Mouse (Mus musculus) Muller cell, postnatal 12 days (primary cell): ENCODE data around the gene Ksr1.

ENCODE experiments used
- DNase-seq: peaks from one replicate; pipeline ENCODE4 v3.0.0-alpha.2; 2015; ENCODE audit errors: inconsistent ontology term

The Ksr1 gene

GRCm38 (mm10) chr11:78982513-78983291 lies 163.5 kb downstream of the Ksr1 start:
- no peak for DNase-seq

DNA sequence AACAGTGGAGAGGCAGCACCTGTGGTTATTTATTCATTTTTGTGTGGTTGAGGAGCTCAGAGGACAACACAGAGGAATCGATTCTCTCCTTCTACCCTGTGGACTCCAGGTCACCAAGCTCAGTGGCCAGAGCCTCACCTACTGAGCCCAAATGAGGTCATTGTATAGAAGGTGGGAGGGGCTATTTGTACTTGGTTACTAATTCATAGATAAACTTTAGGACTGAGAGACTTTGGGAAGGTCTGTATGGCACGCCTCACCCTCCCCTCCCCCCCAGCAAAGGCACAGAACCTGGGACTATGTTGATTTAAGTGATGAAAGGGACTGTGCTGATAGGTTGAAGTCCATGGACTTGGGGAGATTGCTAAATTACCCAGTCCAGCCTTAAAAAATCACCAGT lies 164.2 kb downstream of the Ksr1 start:
- no peak for DNase-seq

DNA sequence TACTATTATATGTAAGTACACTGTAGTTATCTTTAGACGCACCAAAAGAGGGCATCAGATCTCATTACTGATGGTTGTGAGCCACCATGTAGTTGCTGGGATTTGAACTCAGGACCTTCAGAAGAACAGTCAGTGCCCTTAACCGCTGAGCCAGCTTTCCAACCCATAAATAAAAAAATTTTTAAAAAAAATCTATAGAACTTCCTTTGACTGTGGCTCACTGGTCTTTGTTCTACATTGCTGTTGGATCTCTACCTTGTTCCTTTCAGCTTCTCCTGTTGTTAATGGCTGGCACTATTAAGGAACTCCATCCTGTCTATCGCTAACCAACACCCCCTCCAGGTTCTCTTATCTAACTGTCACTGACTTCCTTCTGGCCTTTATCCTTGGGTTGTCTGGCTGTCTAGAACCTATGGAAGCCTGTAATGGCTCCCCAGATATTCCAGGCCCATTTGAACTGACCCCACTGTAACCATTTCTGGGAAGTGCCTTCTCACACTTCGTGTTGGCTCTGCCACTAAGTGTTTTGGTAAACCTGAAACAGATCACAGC lies 166.0 kb downstream of the Ksr1 start:
- DNase-seq: no peak

GRCm38 (mm10) chr11:78978176-78979019 lies 167.8 kb downstream of the Ksr1 start:
- no peak for DNase-seq

GRCm38 (mm10) chr11:78976731-78977510 lies 169.3 kb downstream of the Ksr1 start:
- no peak for DNase-seq

- peak; percentile 33 for DNase-seq
These were observed 172.6 kb downstream of the Ksr1 start for GRCm38 (mm10) chr11:78973381-78974150.

DNA sequence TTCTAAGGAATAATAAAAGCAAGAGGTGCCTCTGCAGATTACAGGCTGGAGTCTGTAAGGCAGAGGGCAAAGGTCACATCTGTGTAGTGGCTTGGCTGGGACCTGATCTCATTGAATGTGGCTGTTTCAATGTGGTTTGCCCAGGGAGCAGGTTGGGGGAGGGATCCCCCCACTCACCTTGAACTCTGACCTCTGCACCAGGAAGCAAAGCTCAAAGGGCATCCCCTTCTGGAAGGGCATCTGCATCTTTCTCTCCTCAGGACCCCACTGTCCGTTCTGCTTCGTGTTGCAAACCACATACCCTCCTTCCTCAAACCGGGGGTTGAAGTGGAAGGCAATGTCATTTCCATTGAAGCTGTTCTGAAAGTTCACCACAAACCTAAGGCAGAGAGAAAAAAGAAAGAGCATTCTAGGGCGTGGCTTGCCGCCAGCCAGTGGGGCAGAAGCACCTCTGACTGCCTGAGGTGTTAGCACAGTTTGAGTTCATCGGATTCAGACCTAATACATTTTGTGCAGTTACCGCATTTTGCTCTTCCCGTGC lies 173.3 kb downstream of the Ksr1 start:
- DNase-seq: peak; percentile 15

DNA sequence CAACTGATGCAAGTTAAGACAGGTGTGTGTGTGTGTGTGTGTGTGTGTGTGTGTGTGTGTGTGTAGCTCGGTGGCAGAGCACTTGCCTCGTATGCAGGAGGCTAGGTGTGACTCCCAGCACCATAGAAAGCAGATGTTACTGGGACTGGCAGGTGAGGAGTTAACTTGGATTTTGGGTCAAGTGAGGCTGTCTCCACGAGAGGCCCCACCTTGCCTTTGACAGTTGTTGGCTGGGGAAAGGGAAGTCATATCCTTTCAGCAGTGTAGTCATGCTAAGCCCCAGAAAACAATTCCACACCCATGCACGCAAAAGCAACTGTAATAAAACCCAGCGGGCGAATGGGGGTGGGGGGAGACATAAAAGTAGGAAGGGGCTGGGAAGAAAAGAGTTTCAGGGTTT lies 173.9 kb downstream of the Ksr1 start:
- DNase-seq: no peak

DNA sequence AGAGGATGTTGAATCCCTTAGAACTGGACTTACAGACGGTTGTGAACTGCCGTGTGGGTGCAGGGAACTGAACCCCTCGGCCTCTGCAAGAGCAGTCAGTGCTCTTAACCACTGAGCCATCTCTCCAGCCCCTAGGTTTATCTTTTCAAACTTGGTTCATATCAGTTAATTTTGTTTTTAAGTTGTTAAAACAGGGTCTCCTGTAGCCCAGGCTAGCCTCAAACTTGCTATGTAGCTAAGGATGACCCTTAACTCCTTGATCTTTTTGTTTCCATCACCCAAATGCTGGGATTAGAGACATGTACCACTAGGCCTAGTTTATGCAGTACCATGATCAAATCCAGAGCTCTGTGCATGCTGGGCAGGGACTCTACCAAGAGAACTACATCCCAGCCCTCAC lies 174.5 kb downstream of the Ksr1 start:
- DNase-seq: no peak

DNA sequence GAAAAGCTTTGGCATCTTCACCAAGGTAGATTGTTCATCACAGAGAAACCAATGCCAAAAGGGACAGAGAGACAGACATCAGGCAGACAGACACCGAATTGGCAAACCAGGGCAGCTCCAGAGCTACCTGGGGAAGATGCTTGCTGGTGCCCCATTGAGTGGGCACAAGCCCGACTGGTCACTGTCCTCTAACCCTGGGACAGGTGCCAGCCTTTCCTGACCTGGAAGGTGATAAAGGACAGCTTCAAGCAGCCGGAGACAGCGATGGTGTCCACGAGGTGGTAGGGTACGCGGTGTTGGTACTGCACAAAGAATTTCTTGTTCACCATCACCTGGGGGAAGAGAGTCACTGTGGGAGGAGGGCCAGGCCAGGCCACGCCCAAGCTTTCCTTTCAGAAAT lies 175.1 kb downstream of the Ksr1 start:
- DNase-seq: no peak

DNA sequence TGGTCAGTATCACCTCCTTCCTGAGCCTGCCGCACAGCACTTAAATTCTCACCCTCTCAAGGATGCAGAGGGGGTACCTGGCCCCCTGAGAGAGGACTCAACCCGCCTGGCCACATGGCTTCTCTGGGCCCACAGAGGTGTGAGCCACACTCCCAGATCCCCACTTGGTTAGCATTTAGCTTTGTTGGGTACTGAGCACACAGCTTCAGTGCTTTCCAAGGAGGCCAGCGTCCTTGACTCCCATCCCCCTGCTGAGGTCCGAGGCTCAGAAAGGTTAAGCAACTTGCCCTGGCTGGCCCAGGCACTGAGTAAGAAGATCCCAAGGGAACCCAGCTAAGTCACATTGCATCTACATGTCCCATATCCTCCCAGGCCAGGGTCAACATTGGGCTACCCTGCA lies 178.1 kb downstream of the Ksr1 start:
- no peak for DNase-seq

DNA sequence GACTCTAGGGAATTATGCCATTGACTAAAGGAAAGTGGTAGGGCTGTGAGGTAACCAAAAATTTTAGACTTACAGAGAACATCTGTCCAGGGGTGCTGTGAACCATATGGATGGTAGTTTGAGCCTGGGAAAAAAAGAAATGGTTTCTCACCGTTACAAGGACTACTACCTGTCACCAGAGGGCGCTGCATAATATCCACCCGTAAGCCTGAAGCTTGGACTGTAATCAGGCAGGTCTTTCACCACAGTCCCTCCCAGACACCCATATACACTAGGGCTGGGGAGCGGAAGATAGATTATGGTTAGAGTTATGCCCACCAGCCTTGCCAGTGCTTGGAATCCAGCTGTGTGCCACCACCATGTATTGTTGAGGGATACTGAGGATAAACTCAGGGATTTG lies 178.8 kb downstream of the Ksr1 start:
- peak; percentile 20 for DNase-seq
